Mouse (Mus musculus): ENCODE results near the gene Efs.

Gene Efs

GRCm38 (mm10) chr14:54874165-54874564, 51.8 kb downstream of the Efs start:
- DNase-seq (ENCODE audit: low spot score), result no peak

DNA sequence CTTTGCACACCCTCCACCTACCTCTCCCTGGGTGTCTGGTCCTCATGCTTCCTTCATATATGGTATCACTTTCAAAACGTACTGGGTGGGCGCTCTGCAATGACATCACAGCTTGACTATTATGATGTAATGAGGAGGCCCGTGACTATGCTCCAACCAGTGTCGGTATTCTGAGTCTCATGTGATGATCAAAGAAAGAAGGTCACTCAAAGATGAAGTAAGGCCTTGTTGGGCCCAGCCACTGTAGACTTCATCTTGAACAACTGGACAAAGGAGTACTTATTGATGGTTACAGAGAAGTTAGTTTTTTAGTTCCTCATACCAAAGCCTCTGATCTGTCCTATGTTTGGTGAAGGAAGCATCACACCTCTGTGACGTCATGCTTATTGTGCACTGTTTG, 55.1 kb downstream of the Efs start, which contains the start of gene Homez:
TSS of gene Homez (minus strand) at position 101 of the 400 bp plus-strand sequence.
- no peak for DNase-seq (ENCODE audit: low spot score)

DNA sequence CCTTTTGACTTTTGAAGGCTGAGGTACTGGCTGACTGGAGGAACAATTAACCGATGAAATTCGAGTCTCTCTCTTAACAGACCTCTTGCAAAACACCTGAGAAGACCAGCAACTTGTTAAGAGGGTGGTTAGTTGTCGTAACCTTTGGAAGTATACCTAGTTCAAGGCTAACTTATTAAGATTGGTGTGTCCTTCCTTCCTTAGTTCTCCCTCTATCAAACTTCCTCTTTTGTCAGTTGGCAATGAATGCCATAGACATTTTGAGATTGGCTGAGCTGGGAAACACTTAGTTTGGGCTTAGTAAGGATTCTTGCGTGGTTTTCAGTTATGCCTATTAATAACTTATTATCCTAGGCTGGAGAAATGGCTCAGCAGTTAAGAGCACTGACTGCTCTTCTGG, 57.9 kb downstream of the Efs start:
- DNase-seq (ENCODE audit: low spot score), result no peak

DNA sequence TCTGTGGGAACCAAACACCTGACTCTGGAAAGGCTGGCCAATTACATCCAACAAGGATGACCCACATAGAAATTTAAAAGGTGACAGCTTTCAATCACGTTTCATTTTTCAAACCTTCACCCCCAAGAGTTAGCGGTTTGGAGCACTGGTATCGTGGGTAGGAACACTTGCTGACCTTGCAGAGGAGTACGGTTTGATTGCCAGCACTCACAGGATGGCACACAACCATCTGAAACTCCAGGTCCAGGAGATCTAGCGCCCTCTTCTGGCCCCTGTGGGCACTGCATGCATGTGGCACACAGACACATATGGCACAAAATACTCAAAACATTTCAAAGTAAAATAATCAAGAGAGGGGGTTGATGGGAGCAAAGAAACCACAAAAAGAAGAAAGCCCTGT, 59.0 kb downstream of the Efs start:
- DNase-seq (ENCODE audit: low spot score), result no peak
